18 mouse cellular contexts compared by ENCODE assay signal in the genomic region with DNA sequence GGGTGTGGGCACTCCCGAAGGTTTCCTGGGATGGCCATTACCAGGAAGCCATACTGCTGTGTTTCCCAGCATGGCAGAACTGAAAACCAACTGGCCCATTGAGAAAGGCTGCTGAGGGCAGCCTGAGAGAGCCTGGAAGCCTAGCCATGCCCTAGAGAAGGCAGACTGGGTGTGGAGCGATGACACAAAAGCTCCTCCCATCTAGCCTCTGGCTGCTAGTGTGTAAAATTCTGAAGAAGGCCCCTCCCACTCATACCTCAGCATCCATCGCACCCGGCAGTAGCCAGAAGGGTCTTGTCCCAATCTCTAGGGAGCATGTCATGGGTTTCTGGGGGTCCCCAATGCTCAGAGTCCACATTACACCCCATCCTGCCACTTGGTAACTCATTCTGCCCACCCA. TPM values are rescaled to one million over a fixed set of nuclear protein-coding genes. Genes with fewer than 3 reads are reported as not detected.
"Had no signal": no experiment of that assay in that cellular context is flagged by ENCODE, and none has a peak within 500 bp of the region (broad histone marks: within the 10 kb centered on the region; RNA-seq: fewer than 3 reads in every experiment).

No protein-coding gene starts in this region.

- DNase-seq: kidney, adult 8-10 months; kidney, postnatal 14 days; right cerebral cortex, postnatal 14 days; thymus, postnatal 36 days had no signal

- H3K4me2 ChIP-seq: liver, embryonic 11.5 days; midbrain, embryonic 13.5 days had no signal

- H3K27ac ChIP-seq: left cerebral cortex, adult 2 months; limb, embryonic 10.5 days; midbrain, embryonic 13.5 days had no signal

- H3K9ac ChIP-seq: midbrain, embryonic 13.5 days had no signal

- H3K4me3 ChIP-seq: left cerebral cortex, adult 2 months; limb, embryonic 10.5 days; midbrain, embryonic 13.5 days had no signal

- H3K27me3 ChIP-seq: midbrain, embryonic 13.5 days had no signal

- H3K9me3 ChIP-seq: limb, embryonic 10.5 days; midbrain, embryonic 13.5 days had no signal

- ATAC-seq: inflammation-experienced regulatory T-cells, adult 6 months; midbrain, embryonic 13.5 days had no signal

RNA-seq across cellular contexts. Expression of gene Mrgprf, which starts 19.2 kb away (rescaled TPM):
- polyA plus RNA-seq: inflammation-experienced regulatory T-cells, adult 6 months; liver, embryonic 11.5 days; macrophage had no signal

RNA-seq across cellular contexts. Expression of gene Mrgprd, which starts 33.2 kb away (rescaled TPM):
- polyA plus RNA-seq: inflammation-experienced regulatory T-cells, adult 6 months; large intestine, adult 2 months; limb, embryonic 10.5 days; limb, embryonic 14.5 days; liver, embryonic 11.5 days; liver, embryonic 16.5 days; lung, embryonic 16.5 days; macrophage; midbrain, embryonic 13.5 days; midbrain, postnatal 0 days; neural tube, embryonic 14.5 days; spleen, adult 2 months; stomach, embryonic 16.5 days had no signal
